8 mouse cellular contexts compared by ENCODE assay signal in genomic region chr17:74020526-74021203, GRCm38 (mm10). TPM values are rescaled to one million over a fixed set of nuclear protein-coding genes. Genes with fewer than 3 reads are reported as not detected.
DNase-seq lines count a peak whose midpoint lies in the region; ATAC-seq lines count a peak whose summit lies in the region.

No protein-coding gene starts in this region.

- H3K27ac ChIP-seq in hindbrain, embryonic 10.5 days: no peak overlapping the region

- no peaks in the 10 kb centered on the region for H3K9me3 ChIP-seq in hindbrain, embryonic 10.5 days

- peak; percentile 78 for DNase-seq in MN1 (ENCODE audit: low spot score)
- DNase-seq in cerebellum, adult 8-10 months: peak; percentile 71
- peak; percentile 84 for DNase-seq in hindbrain, embryonic 10.5 days (ENCODE audit: low spot score)
- peak; percentile 82 for DNase-seq in layer of hippocampus, adult 9-10 months (ENCODE audit: low spot score)
- peak; percentile 86 for DNase-seq in lung, postnatal 25 days (ENCODE audit: low spot score)
- peak; percentile 74 for DNase-seq in retina, adult 2 months (ENCODE audit: low read depth, low spot score)
- DNase-seq in thymus, postnatal 25 days: peak; percentile 76

- no peaks in the 10 kb centered on the region for H3K27me3 ChIP-seq in hindbrain, embryonic 10.5 days (ENCODE audit: insufficient read depth, poor library complexity, severe bottlenecking)

- no peaks in the 10 kb centered on the region for H3K4me1 ChIP-seq in hindbrain, embryonic 10.5 days (replicated peaks)

- ATAC-seq in frontal cortex, adult (ENCODE audit: low TSS enrichment): peak; percentile 93

- no peak overlapping the region for H3K4me3 ChIP-seq in hindbrain, embryonic 10.5 days

- H3K36me3 ChIP-seq in hindbrain, embryonic 10.5 days: no peaks in the 10 kb centered on the region

- WGBS in hindbrain, embryonic 10.5 days: 41% methylated on average over 8 of the region's 8 CpGs

RNA-seq across cellular contexts. Expression of gene Srd5a2, which starts 27.1 kb away (rescaled TPM):
- polyA plus RNA-seq in hindbrain, embryonic 10.5 days (2016; fragmentation: Nextera tagmentation; extraction: Ambion mirVana): not detected in 2 replicates
